In genomic region chr2:154426905-154427852, GRCm38 (mm10) we compare ENCODE assay signal across 8 mouse cellular contexts. TPM values are rescaled to one million over a fixed set of nuclear protein-coding genes. Genes with fewer than 3 reads are reported as not detected.
DNase-seq lines count a peak whose midpoint lies in the region; ATAC-seq and TF ChIP-seq lines count a peak whose summit lies in the region.

No protein-coding gene starts in this region.

- H3K4me1 ChIP-seq in kidney, adult 2 months (ENCODE audit: control insufficient read depth, insufficient read depth, low read length): 0 out of 2 replicates have a peak, but pooled peaks cover 4% of the 10 kb centered on the region
- peaks cover 27% of the 10 kb centered on the region for H3K4me1 ChIP-seq in hindbrain, embryonic 14.5 days (replicated peaks; ENCODE audit: control insufficient read depth, insufficient read depth, low read length)
- H3K4me1 ChIP-seq in midbrain, embryonic 14.5 days (ENCODE audit: control insufficient read depth, insufficient read depth, low read length): peaks cover 14% of the 10 kb centered on the region

- TF ChIP-seq POLR2A in kidney, adult 2 months (IDR thresholded peaks at IDR 0.05; ENCODE audit: low read depth, low read length): no peak
- TF ChIP-seq POLR2A in brain, embryonic 14.5 days (IDR thresholded peaks at IDR 0.05; ENCODE audit: borderline replicate concordance, extremely low read depth, insufficient read depth, insufficient read length, poor library complexity, severe bottlenecking): no peak

- no peak for TF ChIP-seq CTCF in kidney, adult 2 months (conservative IDR thresholded peaks at IDR 0.05; ENCODE audit: insufficient read depth, insufficient read length, low read depth, low read length)
- TF ChIP-seq CTCF in brain, embryonic 14.5 days (IDR thresholded peaks at IDR 0.05; ENCODE audit: borderline replicate concordance, extremely low read depth, insufficient read depth, insufficient read length): no peak

- peak overlapping the region; percentile 57 for H3K9ac ChIP-seq in hindbrain, embryonic 14.5 days
- H3K9ac ChIP-seq in midbrain, embryonic 14.5 days (replicated peaks; ENCODE audit: low read length): peak overlapping the region; percentile 65

- H3K4me3 ChIP-seq in kidney, adult 2 months (ENCODE audit: insufficient read depth, low read depth, low read length): peak overlapping the region; percentile 45
- H3K4me3 ChIP-seq in hindbrain, embryonic 14.5 days (replicated peaks; ENCODE audit: low read length): peak overlapping the region; percentile 33
- H3K4me3 ChIP-seq in midbrain, embryonic 14.5 days (replicated peaks; ENCODE audit: low read depth, low read length): peak overlapping the region; percentile 36

- H3K36me3 ChIP-seq in kidney, adult 2 months (ENCODE audit: control insufficient read depth, insufficient read depth, low read length): no peaks in the 10 kb centered on the region
- no peaks in the 10 kb centered on the region for H3K36me3 ChIP-seq in hindbrain, embryonic 14.5 days (replicated peaks; ENCODE audit: control insufficient read depth, insufficient read depth)
- H3K36me3 ChIP-seq in midbrain, embryonic 14.5 days (ENCODE audit: control insufficient read depth, insufficient read depth, low read length): no peaks in the 10 kb centered on the region

- ATAC-seq in hindbrain, embryonic 14.5 days (ENCODE audit: low FRiP score): peak; percentile 28; the same call in 1 of the 2 replicates
- no peak for ATAC-seq in midbrain, embryonic 14.5 days (ENCODE audit: low FRiP score, low TSS enrichment)

- no peaks in the 10 kb centered on the region for H3K9me3 ChIP-seq in hindbrain, embryonic 14.5 days (ENCODE audit: control insufficient read depth, low read length)
- no peaks in the 10 kb centered on the region for H3K9me3 ChIP-seq in midbrain, embryonic 14.5 days (ENCODE audit: control insufficient read depth, low read length)

- no peaks in the 10 kb centered on the region for H3K27me3 ChIP-seq in kidney, adult 2 months (replicated peaks; ENCODE audit: control insufficient read depth, insufficient read depth, low read length)
- no peaks in the 10 kb centered on the region for H3K27me3 ChIP-seq in hindbrain, embryonic 14.5 days (ENCODE audit: control insufficient read depth, insufficient read depth, low read length)
- no peaks in the 10 kb centered on the region for H3K27me3 ChIP-seq in midbrain, embryonic 14.5 days (ENCODE audit: control insufficient read depth, insufficient read depth, low read length)

- DNase-seq in kidney, adult 2 months: no peak
- no peak for DNase-seq in kidney, adult 18-20 months
- DNase-seq in brain, embryonic 14.5 days (ENCODE audit: low read depth): peak; percentile 22
- DNase-seq in hindbrain, embryonic 14.5 days (ENCODE audit: low spot score): peak; percentile 34
- peak; percentile 23 for DNase-seq in midbrain, embryonic 14.5 days
- no peak for DNase-seq in embryo, embryonic 9.5 days (ENCODE audit: extremely low spot score)
- DNase-seq in right cerebral cortex, postnatal 10 days (ENCODE audit: low spot score in 2 of 2): no peak
- no peak for DNase-seq in kidney, postnatal 25 days

- peak overlapping the region; percentile 64 for H3K4me2 ChIP-seq in hindbrain, embryonic 14.5 days (replicated peaks)
- H3K4me2 ChIP-seq in midbrain, embryonic 14.5 days (ENCODE audit: low read length): peak overlapping the region; percentile 63

- peak overlapping the region; percentile 82 for H3K27ac ChIP-seq in kidney, adult 2 months (ENCODE audit: insufficient read depth, low read depth, low read length)
- peak overlapping the region; percentile 83 for H3K27ac ChIP-seq in hindbrain, embryonic 14.5 days
- peak overlapping the region; percentile 96 for H3K27ac ChIP-seq in midbrain, embryonic 14.5 days (replicated peaks; ENCODE audit: low read depth, low read length)

- 60% methylated on average over 11 of the region's 11 CpGs for WGBS in kidney, adult 2 months
- WGBS in hindbrain, embryonic 14.5 days: 25% methylated on average over 11 of the region's 11 CpGs
- 26% methylated on average over 11 of the region's 11 CpGs for whole genome bisulfite sequencing in midbrain, embryonic 14.5 days

RNA-seq across cellular contexts. Expression of gene Cbfa2t2, which starts 9.1 kb away (rescaled TPM):
- polyA plus RNA-seq in kidney, adult 2 months (2012; rRNA removed): 11.7 and 11.8 TPM in 2 replicates
- 46.3 and 51.1 TPM in 2 replicates for polyA plus RNA-seq in brain, embryonic 14.5 days (2012; rRNA removed)
- 44.6 and 48.0 TPM in 2 replicates for polyA plus RNA-seq in hindbrain, embryonic 14.5 days (2014; fragmentation: Nextera tagmentation; extraction: Ambion mirVana)
- 45.5 and 65.6 TPM in 2 replicates for polyA plus RNA-seq in midbrain, embryonic 14.5 days (2014; fragmentation: Nextera tagmentation; extraction: Ambion mirVana)

RNA-seq across cellular contexts. Expression of gene Snta1, which starts 19.3 kb away (rescaled TPM):
- polyA plus RNA-seq in kidney, adult 2 months (2012; rRNA removed): 60.5 and 63.4 TPM in 2 replicates
- 9.9 and 11.6 TPM in 2 replicates for polyA plus RNA-seq in brain, embryonic 14.5 days (2012; rRNA removed)
- polyA plus RNA-seq in hindbrain, embryonic 14.5 days (2014; fragmentation: Nextera tagmentation; extraction: Ambion mirVana): 7.0 and 7.1 TPM in 2 replicates
- 4.0 and 5.8 TPM in 2 replicates for polyA plus RNA-seq in midbrain, embryonic 14.5 days (2014; fragmentation: Nextera tagmentation; extraction: Ambion mirVana)

RNA-seq across cellular contexts. Expression of gene Cdk5rap1, which starts 54.4 kb away (rescaled TPM):
- 17.1 and 19.0 TPM in 2 replicates for polyA plus RNA-seq in kidney, adult 2 months (2012; rRNA removed)
- 16.5 and 16.6 TPM in 2 replicates for polyA plus RNA-seq in brain, embryonic 14.5 days (2012; rRNA removed)
- polyA plus RNA-seq in hindbrain, embryonic 14.5 days (2014; fragmentation: Nextera tagmentation; extraction: Ambion mirVana): 14.2 and 20.3 TPM in 2 replicates
- polyA plus RNA-seq in midbrain, embryonic 14.5 days (2014; fragmentation: Nextera tagmentation; extraction: Ambion mirVana): 11.0 and 22.9 TPM in 2 replicates

Comparison
In these comparisons a context has a peak if more than half of its experiments do, and no peak if none do; other contexts are left out.
1. DNase-seq: peak in brain, embryonic 14.5 days (single experiment), hindbrain, embryonic 14.5 days (single experiment) and midbrain, embryonic 14.5 days (single experiment); none in kidney, adult 2 months (single experiment), kidney, adult 18-20 months (single experiment), embryo, embryonic 9.5 days (single experiment), right cerebral cortex, postnatal 10 days (0 of 2) and kidney, postnatal 25 days (0 of 2).
2. Peak in every context shown above with its lines, with median percentiles within 50 percentile points of each other: H3K27ac ChIP-seq and H3K4me3 ChIP-seq.